Mouse (Mus musculus) heart, postnatal 10 days (tissue): ENCODE measurements at regions not wholly inside any gene's neighbourhood (a gene's known extent, or its start where the extent isn't known, plus 50 kb on each side); places are given as distances from the start of the nearest gene placed in this dataset.

Source experiments
- DNase-seq, 2 experiments: peaks; one replicate each; pipeline ENCODE4 v3.0.0; 2021
- intact Hi-C: fragments of 180-260 bp; cut with DNase I; formaldehyde crosslinking; loops from one replicate; pipeline ENCODE4 v1.15.1; 2025

GRCm38 (mm10) chr2:67180962-67181361 is 232.6 kb upstream of the Gm21830 start:
- intact Hi-C loops = no loop called here
- no peak for DNase-seq

- DNase-seq = no peak
- intact Hi-C loops = loop anchor here (10.0 kb wide), 1 partner anchor 1134 kb away; no protein-coding TSS in a partner anchor
Observed at GRCm38 (mm10) chr2:67221061-67221802, 192.3 kb upstream of the Gm21830 start.

- intact Hi-C loops = loop anchor here (1.0 to 10.0 kb wide), 2 partner anchors 251 to 1129 kb away; no protein-coding TSS in a partner anchor
- peak in 1 of 2 experiments; percentile 2 for DNase-seq
Observed at GRCm38 (mm10) chr2:67226299-67226698, 187.2 kb upstream of the Gm21830 start.

GRCm38 (mm10) chr2:67257455-67257854 is 156.1 kb upstream of the Gm21830 start:
- intact Hi-C loops = no loop called here
- no peak for DNase-seq
